Mouse (Mus musculus) midbrain, embryonic 14.5 days (tissue): Measurements from ENCODE around the gene 1700001F09Rik. TPM values are rescaled to one million over a fixed set of nuclear protein-coding genes. Genes with fewer than 3 reads are reported as not detected.
"Not testable (repeated sequence)": the region's sequence is repeated elsewhere in the genome, so short reads cannot be mapped to it uniquely, and the experiment has no call there.

Experiments used
- ATAC-seq: fragments of 200-750 bp; cut with Nextera tagmentation; 2 replicates; pipeline ENCODE4 v1.8.0; 2017; ENCODE audit warnings: moderate number of reproducible peaks, moderate library complexity; ENCODE audit not compliant: low FRiP score, low TSS enrichment
- DNase-seq: peaks from one replicate; pipeline ENCODE4 v3.0.0-alpha.2; 2015
- H3K27ac ChIP-seq: fragments of 300-500 bp; sonication (generic); replicated peaks from 2 replicates; pipeline ENCODE4 v1.5.1; 2014; ENCODE audit warnings: mild to moderate bottlenecking, low read depth, low read length, moderate library complexity
- H3K27me3 ChIP-seq: fragments of 300-500 bp; sonication (generic); 2 replicates; pipeline ENCODE4 v1.6.1; 2014; ENCODE audit warnings: low read length, control low read depth, mixed read lengths; ENCODE audit not compliant: control insufficient read depth, insufficient read depth
- H3K36me3 ChIP-seq: fragments of 300-500 bp; sonication (generic); 2 replicates; pipeline ENCODE4 v1.6.1; 2014; ENCODE audit warnings: low read length, control low read depth; ENCODE audit not compliant: control insufficient read depth, insufficient read depth
- H3K4me1 ChIP-seq: fragments of 300-500 bp; sonication (generic); 2 replicates; pipeline ENCODE4 v1.6.1; 2014; ENCODE audit warnings: mild to moderate bottlenecking, antibody characterized with exemption, low read length, control low read depth; ENCODE audit not compliant: control insufficient read depth, insufficient read depth
- H3K4me2 ChIP-seq: fragments of 300-500 bp; sonication (generic); 2 replicates; pipeline ENCODE4 v1.6.1; 2014; ENCODE audit warnings: mild to moderate bottlenecking, low read length, moderate library complexity
- H3K4me3 ChIP-seq: fragments of 300-500 bp; sonication (generic); replicated peaks from 2 replicates; pipeline ENCODE4 v1.5.1; 2014; ENCODE audit warnings: low read depth, low read length
- H3K9ac ChIP-seq: fragments of 300-500 bp; sonication (generic); replicated peaks from 2 replicates; pipeline ENCODE4 v1.6.1; 2014; ENCODE audit warnings: mild to moderate bottlenecking, low read length, moderate library complexity
- H3K9me3 ChIP-seq: fragments of 300-500 bp; sonication (generic); 2 replicates; pipeline ENCODE4 v1.6.1; 2016; ENCODE audit warnings: low read length, control low read depth, mixed read lengths; ENCODE audit not compliant: control insufficient read depth
- WGBS: fragments of 180-500 bp; shearing (Covaris S2); extraction: QIAGEN DNeasy Blood & Tissue Kit; methylation state at CpG from one replicate; pipeline ENCODE4 v1.1.7; 2014; 5-methylcytosine and 5-hydroxymethylcytosine counted together
- polyA plus RNA-seq: library from polyadenylated mRNA; unstranded; fragments of >200 nt; fragmentation: Nextera tagmentation; extraction: Ambion mirVana; gene quantifications from 2 replicates; pipeline ENCODE4 v1.2.1, GENCODE M21; 2014

Gene 1700001F09Rik
- not detected in 2 replicates for polyA plus RNA-seq

DNA sequence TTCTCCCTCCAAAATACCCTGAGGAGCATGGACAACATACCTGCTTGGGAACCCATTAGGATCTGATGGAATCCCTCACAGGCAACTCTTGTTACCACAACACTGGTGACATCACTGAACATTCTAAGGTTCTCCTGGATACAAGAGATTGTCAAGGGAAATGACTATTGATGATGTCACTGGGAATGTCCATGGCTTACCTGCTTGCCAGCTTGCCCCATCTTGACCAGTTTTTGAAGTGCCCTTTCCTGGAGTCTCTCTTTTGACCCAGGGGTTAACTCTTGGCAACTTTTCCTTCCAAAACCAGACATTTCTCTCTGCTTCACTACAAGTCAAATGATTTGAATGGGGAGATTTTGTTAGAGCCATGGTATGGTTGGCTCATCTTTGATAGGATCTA is at the start of gene 1700001F09Rik:
1700001F09Rik (minus strand) TSS at position 101 of the 400 bp plus-strand sequence.
- H3K9me3 ChIP-seq, H3K4me3 ChIP-seq, H3K36me3 ChIP-seq, H3K27ac ChIP-seq, H3K4me2 ChIP-seq, DNase-seq, H3K27me3 ChIP-seq, H3K4me1 ChIP-seq, H3K9ac ChIP-seq, ATAC-seq: not testable (repeated sequence)

DNA sequence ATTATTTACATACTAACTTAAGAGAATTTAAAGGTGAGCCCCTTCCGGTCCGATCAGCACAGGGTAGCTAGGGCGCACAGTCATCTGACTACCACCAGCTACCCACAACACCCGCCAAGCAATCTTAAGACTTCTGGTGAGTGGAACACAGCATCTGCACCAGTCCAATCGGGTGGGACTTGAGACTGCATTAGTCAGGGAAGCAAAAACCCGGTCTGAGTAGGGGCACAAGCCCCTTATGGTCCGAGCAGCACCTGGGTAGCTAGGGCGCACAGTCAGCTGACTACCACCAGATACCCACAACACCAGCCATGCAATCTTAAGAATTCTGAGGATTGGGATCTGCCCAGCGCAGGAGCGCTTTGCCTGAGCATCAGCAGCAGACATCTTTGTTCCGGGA is 14.1 kb upstream of the 1700001F09Rik start:
- not testable (repeated sequence) for H3K9ac ChIP-seq, DNase-seq
- 86% methylated on average over 11 of the region's 11 CpGs for WGBS

DNA sequence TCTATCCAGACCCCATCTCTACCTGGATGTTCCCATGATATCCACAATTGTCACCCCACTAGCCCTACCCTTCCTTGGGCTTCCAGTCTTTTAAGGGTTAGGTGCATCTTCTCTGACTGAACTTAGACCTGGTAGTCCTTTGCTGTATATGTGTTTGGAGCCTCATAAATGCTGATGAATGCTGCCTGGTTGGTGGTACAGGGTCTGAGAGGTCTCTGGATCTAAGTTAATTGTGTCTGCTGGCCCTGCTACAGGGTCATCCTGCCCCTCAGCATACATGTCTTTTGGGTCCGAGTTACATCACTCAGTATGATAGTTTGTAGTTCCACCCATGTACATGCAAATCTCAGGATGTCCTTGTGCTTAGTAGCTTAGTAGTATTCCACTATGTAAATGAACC is 11.6 kb upstream of the 1700001F09Rik start:
- 65% methylated on average over 1 of the region's 1 CpGs for WGBS
- not testable (repeated sequence) for ATAC-seq

More for the DNA sequence above, 14.1 kb upstream of the 1700001F09Rik start:
- H3K4me2 ChIP-seq, H3K9me3 ChIP-seq, H3K36me3 ChIP-seq, H3K4me3 ChIP-seq, H3K27ac ChIP-seq, H3K4me1 ChIP-seq, ATAC-seq, H3K27me3 ChIP-seq: not testable (repeated sequence)

DNA sequence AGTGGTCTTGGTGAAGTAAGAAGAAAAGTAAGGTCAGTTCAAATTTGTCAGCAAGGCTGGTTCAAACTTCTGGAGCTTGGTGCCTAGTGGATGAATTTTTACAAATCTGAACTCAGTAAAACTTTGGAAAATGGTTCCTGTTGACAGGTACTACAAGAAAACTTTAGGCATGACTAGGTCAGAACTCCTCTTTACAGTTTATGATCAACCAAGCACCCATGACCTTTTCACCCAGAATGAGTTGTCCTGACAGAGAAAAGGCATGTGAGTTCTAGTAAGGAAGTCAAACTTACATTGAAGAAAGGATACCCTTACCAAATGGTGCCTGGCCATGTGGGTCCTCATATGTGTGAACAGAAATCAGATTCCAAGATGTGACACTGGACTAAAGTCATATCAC is 9.9 kb upstream of the 1700001F09Rik start:
- H3K9me3 ChIP-seq, H3K4me3 ChIP-seq, H3K27me3 ChIP-seq, H3K27ac ChIP-seq, H3K36me3 ChIP-seq, DNase-seq, H3K4me1 ChIP-seq, ATAC-seq, H3K9ac ChIP-seq, H3K4me2 ChIP-seq: not testable (repeated sequence)

More for the DNA sequence above, 11.6 kb upstream of the 1700001F09Rik start:
- not testable (repeated sequence) for DNase-seq, H3K4me1 ChIP-seq, H3K27ac ChIP-seq, H3K4me3 ChIP-seq, H3K36me3 ChIP-seq, H3K9me3 ChIP-seq, H3K4me2 ChIP-seq, H3K9ac ChIP-seq, H3K27me3 ChIP-seq

DNA sequence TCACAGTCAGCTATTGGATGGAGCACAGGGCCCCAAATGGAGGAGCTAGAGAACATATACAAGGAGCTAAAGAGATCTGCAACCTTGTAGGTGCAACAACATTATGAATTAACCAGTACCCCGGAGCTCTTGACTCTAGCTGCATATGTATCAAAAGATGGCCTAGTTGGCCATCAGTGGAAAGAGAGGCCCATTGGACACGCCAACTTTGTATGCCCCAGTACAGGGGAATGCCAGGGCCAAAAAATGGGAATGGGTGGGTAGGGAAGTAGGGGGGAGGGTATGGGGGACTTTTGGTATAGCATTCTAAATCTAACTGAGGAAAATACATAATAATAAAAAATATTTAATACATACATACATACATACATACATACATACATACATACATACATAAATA is 5.3 kb upstream of the 1700001F09Rik start:
- not testable (repeated sequence) for H3K36me3 ChIP-seq, H3K4me2 ChIP-seq, DNase-seq, H3K9ac ChIP-seq, ATAC-seq, H3K27ac ChIP-seq, H3K27me3 ChIP-seq, H3K4me1 ChIP-seq, H3K9me3 ChIP-seq, H3K4me3 ChIP-seq
- WGBS, result 85% methylated on average over 2 of the region's 2 CpGs

DNA sequence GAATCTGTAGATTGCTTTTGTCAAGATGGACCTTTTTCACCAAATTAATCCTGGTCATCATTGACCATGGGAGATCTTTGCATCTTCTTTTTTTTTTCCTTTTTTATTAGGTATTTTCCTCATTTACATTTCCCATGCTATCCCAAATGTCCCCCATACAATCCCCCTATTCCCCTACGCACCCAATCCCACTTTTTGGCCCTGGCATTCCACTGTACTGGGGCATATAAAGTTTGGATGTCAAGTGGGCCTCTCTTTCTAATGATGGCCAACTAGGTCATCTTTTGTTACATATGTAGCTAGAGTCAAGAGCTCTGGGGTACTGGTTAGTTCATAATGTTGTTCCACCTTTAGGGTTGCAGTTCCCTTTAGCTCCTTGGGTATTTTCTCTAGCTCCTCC is 10.0 kb downstream of the 1700001F09Rik start:
- H3K36me3 ChIP-seq, DNase-seq, H3K4me3 ChIP-seq, H3K27ac ChIP-seq, ATAC-seq, H3K9me3 ChIP-seq, H3K9ac ChIP-seq, H3K4me1 ChIP-seq, H3K27me3 ChIP-seq, H3K4me2 ChIP-seq: not testable (repeated sequence)
- 67% methylated on average over 1 of the region's 1 CpGs for WGBS

DNA sequence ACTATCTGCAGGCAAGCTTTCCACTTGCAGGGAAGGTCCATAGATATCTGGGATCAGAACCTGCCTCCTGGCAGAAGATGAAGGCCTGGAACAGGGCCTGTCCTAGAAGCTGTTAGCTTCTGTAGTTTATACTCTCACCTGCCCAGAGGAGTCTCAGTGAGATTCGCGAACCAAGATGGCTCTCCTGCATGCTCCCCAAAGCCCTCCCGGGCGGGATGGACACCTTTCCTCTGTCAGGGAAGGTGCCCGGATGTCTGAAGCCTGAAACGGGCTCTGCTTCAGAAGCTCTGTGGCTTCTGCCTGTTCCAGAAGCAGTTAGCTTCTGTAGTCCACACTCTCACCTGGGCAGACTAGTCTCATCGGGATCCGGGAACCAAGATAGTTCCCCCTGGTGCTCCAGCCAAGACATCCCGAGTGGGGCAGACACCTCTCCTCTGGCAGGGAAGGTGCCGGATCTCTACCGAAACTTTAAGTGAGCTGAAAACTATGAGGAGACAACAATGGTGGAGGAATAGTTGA is 16.2 kb downstream of the 1700001F09Rik start:
- 89% methylated on average over 9 of the region's 11 CpGs for WGBS
- not testable (repeated sequence) for H3K9me3 ChIP-seq

DNA sequence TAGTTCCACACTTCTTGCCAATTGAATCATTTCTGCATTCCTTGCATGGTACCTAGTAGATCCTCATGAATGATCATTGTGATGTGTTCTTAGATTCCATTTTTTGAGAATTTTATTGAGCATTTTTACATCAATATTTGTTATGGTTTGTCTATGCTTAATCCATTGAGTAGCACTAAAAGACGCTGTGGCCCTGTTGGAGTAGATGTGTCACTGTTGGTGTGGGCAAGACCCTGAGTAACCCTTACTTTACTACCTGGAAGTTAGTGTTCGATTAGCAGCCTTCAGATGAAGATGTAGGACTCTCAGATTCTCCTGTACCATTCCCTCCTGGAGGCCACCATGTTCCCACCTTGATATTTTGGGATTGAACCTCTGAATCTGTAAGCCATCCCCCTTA is 19.0 kb downstream of the 1700001F09Rik start:
- not testable (repeated sequence) for ATAC-seq, H3K4me2 ChIP-seq, H3K27ac ChIP-seq, H3K4me3 ChIP-seq, H3K9ac ChIP-seq, H3K36me3 ChIP-seq, DNase-seq, H3K4me1 ChIP-seq, H3K27me3 ChIP-seq, H3K9me3 ChIP-seq
- WGBS, result 68% methylated on average over 2 of the region's 2 CpGs

More for the DNA sequence above, 16.2 kb downstream of the 1700001F09Rik start:
- H3K4me2 ChIP-seq, H3K36me3 ChIP-seq, ATAC-seq, H3K27me3 ChIP-seq, H3K4me1 ChIP-seq, H3K27ac ChIP-seq, DNase-seq, H3K4me3 ChIP-seq, H3K9ac ChIP-seq: not testable (repeated sequence)

DNA sequence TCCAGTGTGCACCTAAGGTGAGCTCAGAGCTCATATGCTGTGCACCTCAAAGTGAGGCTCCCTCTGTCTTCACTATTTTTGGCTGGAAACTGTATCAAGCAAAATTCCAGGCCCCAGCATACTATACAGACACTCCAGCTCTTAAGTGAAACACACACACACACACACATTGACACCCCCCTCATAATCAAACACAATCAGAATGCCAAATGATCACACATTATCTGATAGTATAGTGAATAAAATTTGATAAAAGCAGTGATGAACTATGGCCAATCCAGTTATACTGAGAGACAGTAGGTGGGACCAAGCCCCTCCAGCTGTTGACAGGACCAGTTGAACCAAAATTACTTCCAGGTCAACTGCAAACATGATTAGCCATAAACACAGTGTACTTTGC is 28.1 kb downstream of the 1700001F09Rik start:
- H3K27ac ChIP-seq, H3K9ac ChIP-seq, ATAC-seq, H3K36me3 ChIP-seq, H3K4me3 ChIP-seq, H3K9me3 ChIP-seq, DNase-seq, H3K4me1 ChIP-seq, H3K27me3 ChIP-seq, H3K4me2 ChIP-seq: not testable (repeated sequence)
